Mouse (Mus musculus) 3134 (cell line): ENCODE results near the gene Olfr649.

Source experiments
- DNase-seq: peaks from one replicate; pipeline ENCODE4 v3.0.0-alpha.2; 2011; ENCODE audit warnings: low spot score; ENCODE audit not compliant: insufficient read length; ENCODE audit errors: extremely low read depth

Gene Olfr649

DNA sequence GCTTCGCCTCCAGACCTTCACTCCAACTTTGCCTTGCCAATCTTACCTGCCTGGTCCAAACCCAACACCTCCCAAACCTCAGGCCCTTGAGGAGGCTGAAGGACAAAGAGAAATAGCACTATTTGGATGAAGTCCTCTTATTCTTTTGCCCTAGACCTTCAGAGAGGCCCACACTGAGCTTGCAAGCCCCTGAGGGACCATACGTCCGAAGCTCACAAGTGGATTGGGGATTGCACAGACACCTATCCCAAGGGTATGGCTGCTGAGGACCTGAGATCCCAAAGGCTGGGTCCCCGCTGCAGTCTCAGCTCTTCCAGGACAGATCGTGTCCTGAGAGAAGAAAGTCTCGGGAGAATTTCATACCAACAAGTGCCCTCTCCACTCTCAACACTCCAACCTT, at the start of gene Olfr649:
Gene Olfr649 (minus strand): TSS at position 101 of the 400 bp plus-strand sequence.
- no peak for DNase-seq

DNA sequence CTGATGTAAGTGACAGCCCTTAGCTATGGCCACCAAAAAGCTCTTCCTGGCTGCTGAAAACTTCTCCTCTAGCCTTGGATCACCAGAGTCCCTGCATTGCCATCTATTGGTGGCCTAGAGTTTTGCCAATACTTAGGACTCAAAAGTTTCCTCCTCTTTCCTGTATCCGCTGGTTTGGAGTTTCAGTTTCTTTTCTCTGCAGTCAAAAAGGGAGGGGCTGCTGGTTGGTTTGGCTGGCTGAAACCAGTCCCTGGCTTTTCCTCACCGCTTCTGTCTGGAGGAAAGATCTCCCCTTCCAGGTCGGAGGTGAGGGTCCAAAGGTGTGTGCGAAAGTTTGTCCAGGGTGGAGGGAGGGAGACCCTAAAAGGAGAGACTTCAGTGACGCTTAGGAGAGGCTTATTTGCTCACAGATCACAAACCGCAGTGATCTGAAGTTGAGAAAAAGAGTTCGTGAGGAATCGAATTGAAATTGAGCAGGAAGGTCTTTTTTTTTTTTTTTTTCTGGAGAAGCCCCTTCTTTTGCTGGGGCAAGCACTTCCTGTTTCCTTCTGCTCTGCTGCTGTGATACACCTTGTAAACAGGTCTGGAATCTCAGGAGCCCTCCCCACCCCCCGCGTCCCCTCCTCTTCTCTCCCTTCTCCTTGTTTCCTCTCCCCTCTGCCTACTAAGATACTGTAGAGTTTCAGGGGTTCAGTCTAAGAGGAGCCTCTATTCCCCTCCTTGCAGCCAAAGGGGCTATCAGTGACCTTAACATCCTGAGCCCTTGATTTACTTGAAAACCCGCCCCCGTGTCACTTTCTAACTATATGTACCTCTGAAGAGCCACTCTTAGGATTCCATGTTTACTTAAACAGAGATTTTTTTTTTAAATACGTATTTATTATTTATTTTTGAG, 48.7 kb upstream of the Olfr649 start, which contains the start of gene Trim34a:
Gene Trim34a (plus strand): TSS at position 171 of the 895 bp plus-strand sequence.
- peak; percentile 59 for DNase-seq

DNA sequence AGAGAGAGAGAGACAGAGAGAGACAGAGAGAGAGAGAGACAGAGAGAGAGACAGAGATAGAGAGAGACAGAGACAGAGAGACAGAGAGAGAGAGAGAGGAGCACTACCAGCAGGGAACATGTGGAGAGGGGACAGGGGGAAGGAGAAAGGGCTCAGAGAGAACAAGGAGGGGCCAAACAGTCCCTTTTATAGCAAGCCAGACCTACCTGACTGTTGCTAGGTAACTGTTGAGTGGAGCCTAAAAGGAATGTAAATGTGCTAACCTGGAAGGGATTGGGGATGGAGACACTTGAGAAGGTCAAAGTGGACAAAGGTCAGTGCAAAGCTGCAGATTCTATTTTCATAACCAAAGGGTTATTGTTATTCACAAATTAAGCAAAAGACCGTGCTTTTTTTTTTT, 47.8 kb upstream of the Olfr649 start:
- no peak for DNase-seq

DNA sequence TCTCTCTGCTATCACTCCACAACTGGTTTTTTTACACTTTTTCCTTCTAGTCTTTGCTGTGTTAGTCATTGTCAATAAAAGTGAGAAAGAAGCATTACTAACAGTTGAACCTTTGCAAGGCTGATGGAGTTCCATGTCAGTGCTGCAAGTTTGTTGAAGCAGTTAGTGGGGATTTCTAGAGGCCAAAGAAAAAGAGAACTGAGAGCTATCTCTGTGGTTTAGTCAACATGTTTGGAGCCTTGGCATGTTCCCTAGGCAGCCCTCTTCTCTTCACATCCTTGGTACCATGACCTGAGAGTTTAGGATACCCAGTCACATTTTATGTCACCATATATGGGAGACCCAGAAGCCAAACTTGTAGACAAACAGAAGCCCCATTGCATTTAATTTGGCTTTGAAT, 45.1 kb upstream of the Olfr649 start:
- DNase-seq, result no peak

- DNase-seq, result no peak
These were observed 35.4 kb upstream of the Olfr649 start for GRCm38 (mm10) chr7:104231203-104231602.

- peak; percentile 71 for DNase-seq
These were observed 23.1 kb upstream of the Olfr649 start, which contains the start of gene Trim6 for GRCm38 (mm10) chr7:104218701-104219569. Gene Trim6, plus strand, starts transcription at chr7:104218793.

DNA sequence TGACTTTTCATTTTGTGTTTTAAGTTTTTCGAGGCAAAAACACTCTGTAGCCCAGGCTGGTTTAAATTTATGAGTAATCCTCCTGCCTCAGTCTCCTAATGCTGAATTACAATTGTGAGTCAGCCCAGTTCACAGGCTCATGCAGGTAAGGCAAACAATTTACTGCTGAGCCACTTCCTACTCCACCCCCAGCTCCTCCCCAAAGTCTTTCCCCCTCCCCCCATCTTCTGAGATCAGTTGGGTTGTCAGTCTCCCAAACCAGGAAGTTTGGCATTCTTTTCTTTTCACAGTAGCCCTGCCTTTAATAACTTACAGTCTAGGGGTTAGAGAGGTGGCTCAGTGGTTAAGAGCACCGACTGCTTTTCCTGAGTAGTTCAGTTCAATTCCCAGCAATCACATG, 22.1 kb upstream of the Olfr649 start:
- no peak for DNase-seq

DNA sequence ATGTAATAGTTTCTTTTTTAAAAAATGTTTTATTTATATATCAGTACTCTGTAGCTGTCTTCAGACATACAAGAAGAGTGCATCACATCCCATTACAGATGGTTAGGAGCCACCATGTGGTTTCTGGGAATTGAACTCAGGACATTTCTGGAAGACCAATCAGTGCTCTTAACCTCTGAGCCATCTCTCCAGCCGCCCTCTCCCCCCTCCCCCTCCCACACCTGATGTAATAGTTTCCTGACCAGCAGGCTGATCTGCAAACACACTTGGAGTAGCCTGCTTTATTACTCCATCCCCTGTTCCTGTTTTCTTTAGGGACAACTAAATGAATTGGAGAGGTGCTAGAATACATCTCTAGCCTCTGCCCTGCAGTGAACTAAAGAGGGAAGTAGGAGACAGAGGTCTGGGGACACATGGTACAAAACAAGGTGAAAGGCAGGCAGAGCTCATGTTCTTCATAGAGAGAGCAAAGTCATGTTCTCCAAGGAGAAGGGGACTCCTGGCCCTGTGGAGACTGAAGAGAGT, 20.3 kb upstream of the Olfr649 start:
- no peak for DNase-seq

- DNase-seq, result no peak
These were observed 10.4 kb upstream of the Olfr649 start for GRCm38 (mm10) chr7:104206197-104206596.

DNA sequence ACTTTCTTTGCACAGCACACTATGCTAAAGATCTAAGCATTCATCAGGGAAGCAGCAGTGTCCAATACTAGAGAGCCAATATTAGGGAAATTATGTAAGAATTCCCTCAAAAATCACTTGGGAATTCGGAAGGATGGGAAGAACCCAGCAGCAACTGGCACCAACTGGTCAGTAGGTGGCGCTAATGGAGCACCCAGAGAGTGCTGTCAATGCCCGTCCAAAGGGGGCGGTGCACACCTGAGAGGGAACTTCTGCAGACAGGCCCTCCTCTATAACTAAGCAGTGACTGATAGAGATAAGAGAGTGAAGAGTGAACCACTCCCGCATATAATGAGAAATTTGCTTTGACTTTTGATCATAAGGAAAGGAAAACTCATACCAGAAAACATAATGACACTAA, 4.0 kb upstream of the Olfr649 start:
- DNase-seq, result peak; percentile 18

DNA sequence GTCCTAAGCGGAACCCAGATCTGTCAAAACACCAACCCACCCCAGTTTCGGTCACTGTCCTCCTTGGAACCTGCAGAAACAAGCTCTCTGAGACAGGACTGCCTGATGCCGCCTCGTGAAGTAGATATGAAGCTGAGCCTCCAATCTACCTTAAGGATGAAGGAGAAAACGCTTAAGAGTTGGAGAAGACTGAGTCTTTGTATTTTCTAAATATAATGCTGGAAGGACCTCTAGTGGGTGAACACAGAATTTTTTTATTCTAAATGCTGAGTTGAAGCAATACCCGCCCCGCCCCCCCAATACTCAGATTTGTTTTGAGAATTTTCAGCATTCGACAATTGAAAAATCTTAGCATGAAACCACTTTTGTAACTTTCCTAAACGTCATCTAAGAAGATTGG, 4.5 kb downstream of the Olfr649 start:
- DNase-seq, result no peak

DNA sequence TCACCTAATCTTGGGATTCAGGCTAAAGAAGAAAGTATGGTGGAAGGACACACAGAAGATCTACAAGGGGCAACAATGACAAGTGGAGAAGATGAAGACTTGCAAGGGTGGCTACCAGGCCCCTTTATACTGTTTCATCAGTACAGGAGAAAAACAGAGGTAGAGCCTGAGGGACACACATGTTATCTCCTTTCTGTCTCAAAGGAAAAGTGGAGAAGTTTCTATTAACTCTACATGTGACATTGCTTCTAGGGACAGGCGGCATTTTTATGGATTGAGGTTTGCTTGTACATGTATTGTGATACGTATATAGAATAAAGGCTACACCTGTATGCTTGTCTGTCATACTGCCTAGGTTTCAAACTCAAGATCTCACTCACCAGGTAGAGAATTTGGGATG, 12.5 kb downstream of the Olfr649 start, which contains the start of gene Olfr648:
Gene Olfr648 (minus strand): TSS at position 101 of the 400 bp plus-strand sequence.
- DNase-seq, result no peak

- no peak for DNase-seq
These were observed 16.7 kb downstream of the Olfr649 start for GRCm38 (mm10) chr7:104179074-104179473.

- no peak for DNase-seq
These were observed 17.2 kb downstream of the Olfr649 start for GRCm38 (mm10) chr7:104178422-104179054.

DNA sequence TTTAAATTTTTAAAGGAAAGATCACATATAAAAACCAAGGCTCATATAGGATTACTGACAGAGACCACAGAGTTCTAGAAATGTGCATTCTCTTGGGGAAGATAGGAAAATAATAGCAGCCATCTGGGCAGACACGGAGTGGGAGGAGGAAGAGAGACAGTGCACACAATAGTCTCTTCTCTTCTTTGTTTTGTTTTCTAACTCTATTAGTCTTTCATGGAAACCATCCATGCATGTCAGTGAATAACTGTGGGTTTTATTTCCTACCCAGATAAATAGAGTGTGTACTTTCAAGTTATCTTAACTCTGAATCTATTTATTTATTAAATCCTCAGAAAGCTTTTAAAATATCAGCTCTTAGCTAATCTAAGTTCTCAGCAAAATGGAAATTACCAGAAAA, 20.7 kb downstream of the Olfr649 start:
- DNase-seq, result no peak

GRCm38 (mm10) chr7:104169634-104170204, 26.1 kb downstream of the Olfr649 start:
- no peak for DNase-seq

DNA sequence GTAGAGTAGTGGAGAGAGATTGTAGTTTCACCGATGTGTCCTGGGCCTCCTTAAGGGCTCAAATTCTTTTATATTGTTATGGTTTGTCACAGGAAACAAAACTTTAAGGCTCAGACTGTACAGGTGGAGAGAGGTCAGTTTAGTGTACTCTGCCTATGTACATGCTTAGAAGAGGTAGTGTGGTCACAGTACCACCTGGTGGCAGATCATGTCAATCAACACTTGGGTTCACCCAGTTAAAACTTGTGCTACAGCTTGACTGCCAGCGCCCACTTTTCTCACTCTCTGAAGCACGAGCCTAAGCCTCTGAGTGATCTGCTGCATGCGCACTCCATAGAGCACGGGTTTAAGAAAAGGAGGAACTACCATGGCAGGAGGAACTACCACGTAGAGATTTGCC, 28.7 kb downstream of the Olfr649 start:
- no peak for DNase-seq

DNA sequence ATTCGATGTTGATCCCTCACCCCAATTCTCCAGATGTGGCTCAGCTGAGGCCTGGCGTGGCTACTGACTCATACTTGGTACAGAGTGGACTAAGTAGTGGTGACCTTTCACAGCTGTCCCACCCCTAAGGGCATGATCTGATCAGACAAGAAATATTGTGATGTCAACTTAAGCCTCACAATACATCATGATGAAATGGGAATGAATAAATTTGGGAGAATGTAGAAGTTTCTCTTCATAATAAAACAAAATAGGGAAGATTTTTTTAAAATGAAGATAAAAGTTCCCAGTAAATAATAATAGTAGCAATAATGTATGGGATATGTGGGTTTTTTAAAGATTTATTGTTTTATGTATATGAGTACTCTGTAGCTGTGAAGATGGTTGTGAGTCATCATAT, 45.3 kb downstream of the Olfr649 start, which contains the start of gene Ubqlnl:
Gene Ubqlnl (minus strand): TSS at position 101 of the 400 bp plus-strand sequence.
- DNase-seq, result no peak

DNA sequence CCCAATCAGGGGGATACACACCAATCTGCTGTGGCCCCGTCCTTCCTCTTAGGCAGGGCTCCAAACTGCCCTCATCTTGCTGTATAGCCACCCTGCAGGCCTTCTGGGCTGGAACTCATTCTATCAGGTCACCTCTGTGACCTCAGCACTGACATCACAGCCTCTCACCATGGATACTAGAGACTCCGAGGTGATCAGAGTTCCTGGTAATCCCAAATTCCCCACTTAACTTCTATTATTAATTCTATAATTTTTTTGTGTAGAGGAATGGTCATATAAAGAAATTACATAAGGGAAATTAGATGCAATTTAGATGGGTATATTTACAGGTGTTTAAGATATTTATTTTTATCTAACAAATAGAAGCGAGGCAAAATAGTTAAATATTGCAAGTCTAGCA, 52.6 kb downstream of the Olfr649 start, which contains the start of gene Ubqln3:
Gene Ubqln3 (minus strand): TSS at position 101 of the 400 bp plus-strand sequence.
- DNase-seq, result no peak
